Mouse (Mus musculus) midbrain, embryonic 11.5 days (tissue): Measurements from ENCODE around the gene Plekha1. TPM values are rescaled to one million over a fixed set of nuclear protein-coding genes. Genes with fewer than 3 reads are reported as not detected.

Experiments
- ATAC-seq: fragments of 200-750 bp; cut with Nextera tagmentation; 2 replicates; pipeline ENCODE4 v1.8.0; 2017; ENCODE audit warnings: moderate TSS enrichment, moderate library complexity; ENCODE audit not compliant: low FRiP score
- DNase-seq: peaks from one replicate; pipeline ENCODE4 v3.0.0; 2015; ENCODE audit warnings: low spot score; ENCODE audit errors: missing footprints
- H3K27ac ChIP-seq: fragments of 300-500 bp; sonication (generic); 2 replicates; pipeline ENCODE4 v1.5.1; 2014; ENCODE audit warnings: low read depth, low read length
- H3K27me3 ChIP-seq: fragments of 300-500 bp; sonication (generic); 2 replicates; pipeline ENCODE4 v1.6.1; 2014; ENCODE audit warnings: mild to moderate bottlenecking, low read length, moderate library complexity, mixed read lengths; ENCODE audit not compliant: control insufficient read depth, insufficient read depth
- H3K36me3 ChIP-seq: fragments of 300-500 bp; sonication (generic); 2 replicates; pipeline ENCODE4 v1.6.1; 2014; ENCODE audit warnings: mild to moderate bottlenecking, low read length, moderate library complexity, mixed read lengths; ENCODE audit not compliant: control insufficient read depth, insufficient read depth
- H3K4me1 ChIP-seq: fragments of 300-500 bp; sonication (generic); 2 replicates; pipeline ENCODE4 v1.6.1; 2014; ENCODE audit warnings: low read length; ENCODE audit not compliant: control insufficient read depth, insufficient read depth
- H3K4me2 ChIP-seq: fragments of 300-500 bp; sonication (generic); 2 replicates; pipeline ENCODE4 v1.6.1; 2014; ENCODE audit warnings: mild to moderate bottlenecking, moderate library complexity
- H3K4me3 ChIP-seq: fragments of 300-500 bp; sonication (generic); 2 replicates; pipeline ENCODE4 v1.5.1; 2014; ENCODE audit warnings: low read depth, low read length
- H3K9ac ChIP-seq: fragments of 300-500 bp; sonication (generic); 2 replicates; pipeline ENCODE4 v1.6.1; 2014; ENCODE audit warnings: low read length
- H3K9me3 ChIP-seq: fragments of 300-500 bp; sonication (generic); 2 replicates; pipeline ENCODE4 v1.6.1; 2016; ENCODE audit warnings: low read length; ENCODE audit not compliant: control insufficient read depth
- WGBS: fragments of 180-500 bp; shearing (Covaris S2); extraction: QIAGEN DNeasy Blood & Tissue Kit; methylation state at CpG from one replicate; pipeline ENCODE4 v1.1.7; 2014; 5-methylcytosine and 5-hydroxymethylcytosine counted together
- polyA plus RNA-seq: library from polyadenylated mRNA; unstranded; fragments of >200 nt; fragmentation: Nextera tagmentation; extraction: Ambion mirVana; gene quantifications from 2 replicates; pipeline ENCODE4 v1.2.1, GENCODE M21; 2014

Gene Plekha1
- polyA plus RNA-seq, 1 experiment from 2014 or later, result 37.6 TPM

- 95% methylated on average over 5 of the region's 5 CpGs for WGBS
- no peak overlapping the region for H3K9ac ChIP-seq
- no peaks in the 10 kb centered on the region for H3K36me3 ChIP-seq
- no peak overlapping the region for H3K27ac ChIP-seq
- peaks cover 14% of the 10 kb centered on the region for H3K4me1 ChIP-seq
- no peak overlapping the region for H3K4me3 ChIP-seq
- H3K4me2 ChIP-seq, result no peak overlapping the region
- no peak for ATAC-seq
- DNase-seq, result no peak
- H3K27me3 ChIP-seq, result 0 out of 2 replicates have a peak, but pooled peaks cover 2% of the 10 kb centered on the region
- H3K9me3 ChIP-seq, result no peaks in the 10 kb centered on the region
These were observed 34.0 kb upstream of the Plekha1 start for GRCm38 (mm10) chr7:130831586-130831985.

DNA sequence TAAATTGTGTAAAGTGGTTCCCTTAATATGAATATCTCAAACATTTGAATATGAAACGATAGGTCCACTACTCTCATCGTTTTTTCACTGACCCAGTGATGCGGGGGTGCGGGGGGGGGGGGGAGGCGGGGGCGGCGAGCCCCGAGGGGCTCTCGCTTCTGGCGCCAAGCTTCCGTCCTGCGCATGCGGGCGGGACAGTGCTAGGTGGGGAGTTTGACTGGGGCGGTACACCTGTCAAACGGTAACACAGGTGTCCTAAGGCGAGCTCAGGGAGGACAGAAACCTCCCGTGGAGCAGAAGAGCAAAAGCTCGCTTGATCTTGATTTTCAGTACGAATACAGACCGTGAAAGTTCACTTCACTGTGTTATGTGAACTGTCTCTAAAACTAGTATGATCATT is 31.3 kb upstream of the Plekha1 start:
- no peak overlapping the region for H3K27ac ChIP-seq
- 0 out of 2 replicates have a peak, but pooled peaks cover 2% of the 10 kb centered on the region for H3K27me3 ChIP-seq
- no peak overlapping the region for H3K4me2 ChIP-seq
- no peaks in the 10 kb centered on the region for H3K9me3 ChIP-seq
- peak; percentile 87 for ATAC-seq
- no peak overlapping the region for H3K9ac ChIP-seq
- DNase-seq, result peak; percentile 99
- peaks cover 31% of the 10 kb centered on the region for H3K4me1 ChIP-seq
- WGBS, result 11% methylated on average over 21 of the region's 21 CpGs
- H3K36me3 ChIP-seq, result no peaks in the 10 kb centered on the region
- no peak overlapping the region for H3K4me3 ChIP-seq

GRCm38 (mm10) chr7:130834958-130835861 is 30.3 kb upstream of the Plekha1 start:
- Histone ChIP-seq H3K4me2 (peak overlapping the region; percentile 13; the same call in 1 of the 2 replicates), H3K4me1 (peaks cover 31% of the 10 kb centered on the region), H3K9me3 (no peaks in the 10 kb centered on the region), H3K27me3 (0 out of 2 replicates have a peak, but pooled peaks cover 2% of the 10 kb centered on the region), H3K9ac (peak overlapping the region; percentile 38; the same call in 1 of the 2 replicates), H3K36me3 (no peaks in the 10 kb centered on the region), H3K27ac (peak overlapping the region; percentile 60), H3K4me3 (no peak overlapping the region)
- ATAC-seq, result peak; percentile 38; the same call in 1 of the 2 replicates
- peak; percentile 96 for DNase-seq
- 4% methylated on average over 18 of the region's 18 CpGs for WGBS

DNA sequence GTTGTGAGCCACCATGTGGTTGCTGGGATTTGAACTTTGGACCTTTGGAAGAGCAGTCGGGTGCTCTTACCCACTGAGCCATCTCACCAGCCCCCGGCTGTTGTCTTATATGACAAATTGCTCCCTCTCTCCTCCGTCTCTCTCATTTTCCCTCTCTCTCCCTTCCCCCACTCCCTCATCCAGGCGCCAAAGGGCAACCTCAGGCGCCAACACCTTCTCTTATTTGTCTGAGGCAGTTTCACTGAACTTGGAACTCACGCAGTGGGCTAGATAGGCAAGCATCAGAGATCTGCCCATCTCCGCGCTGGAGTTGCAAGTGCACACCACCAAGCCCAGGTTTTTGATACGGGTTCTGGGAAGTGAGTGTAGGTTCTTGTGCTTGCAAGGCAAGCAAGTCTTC is 29.5 kb upstream of the Plekha1 start:
- Histone ChIP-seq H3K4me3 (no peak overlapping the region), H3K27me3 (0 out of 2 replicates have a peak, but pooled peaks cover 2% of the 10 kb centered on the region), H3K4me1 (peaks cover 31% of the 10 kb centered on the region), H3K36me3 (no peaks in the 10 kb centered on the region), H3K27ac (no peak overlapping the region), H3K9ac (no peak overlapping the region), H3K4me2 (no peak overlapping the region), H3K9me3 (no peaks in the 10 kb centered on the region)
- WGBS, result 75% methylated on average over 9 of the region's 9 CpGs
- no peak for DNase-seq
- no peak for ATAC-seq

DNA sequence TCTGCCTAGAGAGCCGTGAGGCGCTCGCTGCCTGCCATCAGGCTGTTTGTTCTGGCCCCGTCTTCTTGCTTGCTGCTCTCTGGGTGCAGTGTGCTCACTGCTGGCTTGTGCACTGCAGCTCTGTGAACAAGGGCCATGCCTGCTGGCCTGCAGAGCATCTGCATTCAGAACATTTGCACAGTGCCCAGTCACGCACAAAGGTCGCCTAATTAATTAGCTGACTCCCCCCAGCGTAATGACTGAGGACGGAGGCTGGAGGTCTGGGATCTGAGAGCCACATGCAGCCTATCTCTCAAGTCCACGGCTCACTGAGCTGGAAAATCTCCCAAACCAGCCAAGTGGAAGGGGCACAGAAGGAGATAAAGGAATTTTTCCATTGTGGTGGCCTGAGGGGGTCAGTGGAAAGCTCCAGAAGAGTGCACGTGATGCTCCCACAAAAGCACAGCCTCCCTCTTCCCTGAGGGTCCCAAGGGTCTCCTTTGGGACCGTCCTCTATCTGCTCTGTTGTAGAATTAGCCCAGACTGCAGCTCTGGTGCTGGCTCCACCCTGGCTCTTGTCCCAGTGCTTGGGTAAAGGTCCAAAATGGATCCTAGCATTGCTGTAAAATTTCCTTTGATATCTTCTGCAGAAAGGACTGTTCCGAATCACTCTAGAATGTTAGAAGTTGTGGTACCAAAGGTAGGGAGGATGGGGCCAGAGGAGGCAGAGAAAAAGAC is 27.5 kb upstream of the Plekha1 start:
- peak overlapping the region; percentile 70 for H3K27ac ChIP-seq
- no peaks in the 10 kb centered on the region for H3K9me3 ChIP-seq
- no peaks in the 10 kb centered on the region for H3K36me3 ChIP-seq
- DNase-seq (peak; percentile 90), ATAC-seq (peak; percentile 79)
- peak overlapping the region; percentile 6; the same call in 1 of the 2 replicates for H3K4me2 ChIP-seq
- H3K9ac ChIP-seq, result no peak overlapping the region; the same call in 1 of the 2 replicates
- no peak overlapping the region for H3K4me3 ChIP-seq
- H3K4me1 ChIP-seq, result peaks cover 31% of the 10 kb centered on the region
- H3K27me3 ChIP-seq, result 0 out of 2 replicates have a peak, but pooled peaks cover 2% of the 10 kb centered on the region
- 13% methylated on average over 12 of the region's 12 CpGs for WGBS

DNA sequence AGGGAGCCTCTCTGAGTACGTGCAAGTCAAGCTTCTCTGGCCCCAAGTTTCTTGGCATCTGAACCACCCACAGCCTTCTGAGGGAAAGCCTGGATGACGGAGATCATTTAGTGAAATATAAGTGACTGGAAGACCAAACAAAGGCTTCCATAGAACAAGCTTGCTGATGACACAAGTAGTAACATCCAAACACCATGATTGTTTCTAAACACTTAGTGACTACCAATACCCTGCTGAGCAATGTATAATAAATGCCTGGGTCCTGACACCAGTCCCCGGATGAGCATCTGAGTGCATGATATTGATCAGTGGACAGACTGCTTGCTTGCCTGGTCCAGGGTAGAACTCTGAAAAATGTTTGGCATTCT is 26.9 kb upstream of the Plekha1 start:
- 41% methylated on average over 3 of the region's 3 CpGs for WGBS
- 0 out of 2 replicates have a peak, but pooled peaks cover 2% of the 10 kb centered on the region for H3K27me3 ChIP-seq
- H3K4me3 ChIP-seq, result no peak overlapping the region
- H3K36me3 ChIP-seq, result no peaks in the 10 kb centered on the region
- H3K4me2 ChIP-seq, result no peak overlapping the region
- no peak for ATAC-seq
- DNase-seq, result peak; percentile 87
- H3K27ac ChIP-seq, result peak overlapping the region; percentile 70; the same call in 1 of the 2 replicates
- H3K9me3 ChIP-seq, result no peaks in the 10 kb centered on the region
- H3K4me1 ChIP-seq, result peaks cover 31% of the 10 kb centered on the region
- no peak overlapping the region for H3K9ac ChIP-seq

DNA sequence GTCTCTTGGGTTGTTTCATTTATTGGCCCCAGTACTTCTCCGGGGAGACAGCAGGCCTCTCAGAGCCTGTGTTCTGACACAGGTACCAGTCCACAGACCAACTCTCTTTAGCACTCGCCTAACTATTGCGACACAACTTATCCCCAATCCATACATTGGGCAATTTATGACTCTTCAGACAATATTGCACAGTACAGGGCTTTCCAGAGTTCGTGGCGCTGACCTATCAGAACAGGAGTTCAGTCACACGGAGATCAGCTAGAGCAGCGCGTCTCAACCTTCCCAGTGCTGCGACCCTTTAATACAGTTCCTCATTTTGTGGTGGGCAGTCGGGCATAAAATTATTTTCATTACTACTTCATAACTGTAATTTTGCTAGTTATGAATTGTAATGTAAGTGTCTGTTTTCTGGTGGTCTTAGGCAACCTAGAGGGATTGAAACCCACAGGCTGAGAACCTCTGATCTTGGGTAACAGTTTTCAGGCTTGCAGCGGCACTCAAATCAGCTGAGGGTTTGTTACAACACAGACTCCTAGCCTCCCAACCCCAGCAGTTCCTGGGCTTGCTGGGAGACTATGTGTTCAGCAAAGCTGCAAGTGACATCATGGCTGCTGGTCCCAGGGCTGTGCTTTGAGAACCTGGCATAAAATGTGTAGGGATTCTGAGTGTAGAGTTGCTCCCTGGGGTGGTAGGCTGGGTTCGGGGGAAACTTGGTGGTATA is 26.0 kb upstream of the Plekha1 start:
- Histone ChIP-seq H3K4me3 (no peak overlapping the region), H3K9me3 (no peaks in the 10 kb centered on the region), H3K4me1 (peaks cover 29% of the 10 kb centered on the region), H3K9ac (no peak overlapping the region), H3K36me3 (no peaks in the 10 kb centered on the region), H3K4me2 (no peak overlapping the region), H3K27ac (no peak overlapping the region), H3K27me3 (no peaks in the 10 kb centered on the region)
- WGBS, result 92% methylated on average over 12 of the region's 12 CpGs
- ATAC-seq, result no peak
- DNase-seq, result peak; percentile 83

DNA sequence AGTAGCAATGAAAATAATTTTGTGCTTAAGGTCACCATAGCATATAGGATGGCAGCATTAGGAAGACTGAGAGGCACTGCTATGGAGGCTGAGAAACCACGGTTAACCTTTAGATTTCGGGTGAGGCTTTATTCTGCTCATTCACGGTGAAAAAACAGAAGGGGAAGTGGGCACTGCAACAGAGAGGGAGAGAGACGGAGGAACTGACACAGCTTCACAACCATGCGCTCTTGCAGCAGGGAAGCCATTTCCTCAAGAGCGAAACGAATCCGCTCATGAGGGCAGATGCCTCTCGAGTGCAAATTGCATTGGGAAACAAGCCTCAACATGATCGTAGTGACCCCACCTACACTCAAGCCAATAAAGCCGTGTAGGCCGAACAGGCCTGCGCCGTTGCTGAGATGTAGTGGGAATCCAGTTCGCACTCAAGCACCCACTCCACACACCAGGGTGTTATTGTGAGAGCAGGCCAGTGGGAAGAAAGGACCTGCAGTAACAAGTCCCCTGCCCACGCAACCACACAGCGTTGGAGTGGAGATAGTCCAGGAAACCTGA is 18.3 kb upstream of the Plekha1 start:
- no peaks in the 10 kb centered on the region for H3K4me1 ChIP-seq
- H3K4me3 ChIP-seq, result no peak overlapping the region
- no peak overlapping the region for H3K4me2 ChIP-seq
- DNase-seq (no peak), ATAC-seq (no peak)
- no peak overlapping the region for H3K27ac ChIP-seq
- H3K36me3 ChIP-seq, result no peaks in the 10 kb centered on the region
- no peaks in the 10 kb centered on the region for H3K9me3 ChIP-seq
- H3K9ac ChIP-seq, result no peak overlapping the region
- H3K27me3 ChIP-seq, result no peaks in the 10 kb centered on the region
- WGBS, result 89% methylated on average over 17 of the region's 17 CpGs
